Mouse (Mus musculus) C2C12 (cell line): Measurements from ENCODE around the gene Polk. TPM values are rescaled to one million over a fixed set of nuclear protein-coding genes. Genes with fewer than 3 reads are reported as not detected.

Experiments
- H3K27me3 ChIP-seq: one replicate; pipeline ENCODE4 v1.6.1; 2011; ENCODE audit not compliant: control insufficient read depth, insufficient read depth, insufficient read length
- H3K36me3 ChIP-seq: one replicate; pipeline ENCODE4 v1.6.1; 2011; ENCODE audit not compliant: control insufficient read depth, insufficient read depth
- H3K4me3 ChIP-seq: one replicate; pipeline ENCODE4 v1.5.1; 2011; ENCODE audit warnings: mild to moderate bottlenecking, control low read depth; ENCODE audit not compliant: poor library complexity, insufficient read depth, severe bottlenecking
- H3K79me2 ChIP-seq: one replicate; pipeline ENCODE4 v1.6.1; 2011; ENCODE audit not compliant: control insufficient read depth, insufficient read depth
- H3K79me3 ChIP-seq: one replicate; pipeline ENCODE4 v1.6.1; 2011; ENCODE audit warnings: low read depth, control low read depth
- H3ac ChIP-seq: one replicate; pipeline ENCODE3; 2011; ENCODE audit warnings: low read depth; ENCODE audit not compliant: control insufficient read depth, insufficient read length
- CEBPB ChIP-seq: IDR thresholded peaks from one replicate; pipeline ENCODE4 v1.6.1; 2011; ENCODE audit warnings: low read depth, mild to moderate bottlenecking, control low read depth, moderate library complexity
- CTCF ChIP-seq: IDR thresholded peaks from one replicate; pipeline ENCODE4 v1.5.1; 2011; ENCODE audit not compliant: control insufficient read depth, insufficient read depth, insufficient read length
- FOSL1 ChIP-seq: IDR thresholded peaks from one replicate; pipeline ENCODE4 v1.8.0; 2011; ENCODE audit warnings: mild to moderate bottlenecking, low read length; ENCODE audit not compliant: poor library complexity, insufficient read depth, severe bottlenecking
- MAX ChIP-seq: IDR thresholded peaks from one replicate; pipeline ENCODE4 v1.6.1; 2011; ENCODE audit warnings: mild to moderate bottlenecking, control low read depth
- MYOD1 ChIP-seq: IDR thresholded peaks from one replicate; pipeline ENCODE4 v1.6.1; 2011; ENCODE audit warnings: low read depth; ENCODE audit not compliant: control insufficient read depth, insufficient read length
- MYOG ChIP-seq: IDR thresholded peaks from one replicate; pipeline ENCODE4 v1.6.1; 2011; ENCODE audit not compliant: control insufficient read depth, insufficient read length; ENCODE audit errors: extremely low read depth
- USF1 ChIP-seq: IDR thresholded peaks from one replicate; pipeline ENCODE4 v1.6.1; 2011; ENCODE audit warnings: low read depth, mild to moderate bottlenecking, control low read depth, moderate library complexity
- polyA plus RNA-seq: library from polyadenylated mRNA; unstranded; fragments of >200 nt; fragmentation: generic; extraction: Trizol; gene quantifications from one replicate; pipeline ENCODE4 v1.2.1, GENCODE M21; 2012; ENCODE audit warnings: missing spikeins

Polk gene
- polyA plus RNA-seq, 1 experiment, result 3.5 TPM

- Histone ChIP-seq H3ac (no peak overlapping the region), H3K79me3 (peaks cover 69% of the 10 kb centered on the region), H3K27me3 (no peaks in the 10 kb centered on the region), H3K4me3 (no peak overlapping the region), H3K79me2 (peaks cover 94% of the 10 kb centered on the region), H3K36me3 (peaks cover 23% of the 10 kb centered on the region)
- TF ChIP-seq FOSL1, result no peak
- TF ChIP-seq USF1, result no peak
- no peak for TF ChIP-seq CTCF
These were observed 14.5 kb downstream of the Polk start for GRCm38 (mm10) chr13:96527856-96528255.

GRCm38 (mm10) chr13:96527022-96527421 is 15.4 kb downstream of the Polk start:
- Histone ChIP-seq H3K79me2 (peaks cover 92% of the 10 kb centered on the region), H3K27me3 (no peaks in the 10 kb centered on the region), H3K4me3 (no peak overlapping the region), H3K79me3 (peaks cover 64% of the 10 kb centered on the region), H3K36me3 (peaks cover 23% of the 10 kb centered on the region), H3ac (no peak overlapping the region)
- TF ChIP-seq CEBPB, result no peak
- TF ChIP-seq FOSL1, result no peak
- TF ChIP-seq USF1, result no peak
- TF ChIP-seq MYOD1, result no peak
- TF ChIP-seq CTCF, result no peak
- TF ChIP-seq MYOG, result no peak
- TF ChIP-seq MAX, result no peak

DNA sequence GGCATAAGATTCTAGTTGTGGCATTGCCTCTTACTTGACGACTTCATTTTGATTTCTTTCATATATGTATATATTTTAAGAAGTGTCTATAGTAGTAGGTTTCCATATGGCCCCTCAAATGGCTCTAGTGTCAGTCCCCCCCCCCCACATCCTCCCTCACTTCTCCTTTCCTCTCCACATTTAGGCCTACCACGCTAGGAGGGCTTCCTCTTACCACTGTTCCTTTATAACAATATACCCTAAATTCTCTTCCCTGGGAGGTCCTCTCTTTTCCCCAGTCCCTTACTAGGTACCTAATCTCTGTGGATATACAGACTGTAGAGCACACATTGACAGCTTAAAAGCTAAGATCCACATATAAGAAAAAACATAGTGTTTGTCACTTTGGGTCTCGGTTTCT is 21.1 kb downstream of the Polk start:
- TF ChIP-seq MYOD1 (no peak), MAX (no peak), CTCF (no peak), CEBPB (no peak), MYOG (no peak), USF1 (no peak)
- no peak overlapping the region for H3K4me3 ChIP-seq
- no peaks in the 10 kb centered on the region for H3K27me3 ChIP-seq
- H3K79me2 ChIP-seq, result peaks cover 71% of the 10 kb centered on the region
- H3K79me3 ChIP-seq, result peaks cover 35% of the 10 kb centered on the region
- no peak overlapping the region for H3ac ChIP-seq
- peaks cover 12% of the 10 kb centered on the region for H3K36me3 ChIP-seq

DNA sequence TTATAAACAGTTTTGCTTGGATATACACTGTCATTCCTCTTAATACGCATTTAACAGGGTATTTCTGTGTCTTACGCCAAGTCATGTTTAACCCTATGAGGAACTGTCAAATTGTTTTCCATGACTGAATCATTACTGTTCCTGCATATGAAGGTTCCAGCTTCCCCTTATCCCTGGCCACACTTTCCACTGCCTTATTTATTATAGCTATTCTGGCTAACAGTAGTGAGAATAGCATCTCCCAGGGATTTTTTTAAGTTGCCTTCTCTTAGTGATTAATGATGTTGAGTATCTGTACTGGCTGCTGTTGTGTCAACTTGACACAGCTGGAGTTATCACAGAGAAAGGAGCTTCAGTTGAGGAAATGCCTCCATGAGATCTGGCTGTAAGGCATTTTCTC is 25.0 kb downstream of the Polk start:
- Histone ChIP-seq H3K27me3 (no peaks in the 10 kb centered on the region), H3K79me3 (peaks cover 23% of the 10 kb centered on the region), H3K79me2 (peaks cover 42% of the 10 kb centered on the region), H3K4me3 (no peak overlapping the region), H3K36me3 (peaks cover 28% of the 10 kb centered on the region), H3ac (no peak overlapping the region)
- TF ChIP-seq MYOD1, result no peak
- no peak for TF ChIP-seq FOSL1
- no peak for TF ChIP-seq CEBPB
- no peak for TF ChIP-seq CTCF
- no peak for TF ChIP-seq MAX
- TF ChIP-seq MYOG, result no peak
- no peak for TF ChIP-seq USF1

- TF ChIP-seq CEBPB (no peak), MAX (no peak), MYOG (no peak), FOSL1 (no peak), MYOD1 (no peak), USF1 (no peak), CTCF (no peak)
- peaks cover 32% of the 10 kb centered on the region for H3K79me2 ChIP-seq
These were observed 26.1 kb downstream of the Polk start for GRCm38 (mm10) chr13:96516249-96516648.

DNA sequence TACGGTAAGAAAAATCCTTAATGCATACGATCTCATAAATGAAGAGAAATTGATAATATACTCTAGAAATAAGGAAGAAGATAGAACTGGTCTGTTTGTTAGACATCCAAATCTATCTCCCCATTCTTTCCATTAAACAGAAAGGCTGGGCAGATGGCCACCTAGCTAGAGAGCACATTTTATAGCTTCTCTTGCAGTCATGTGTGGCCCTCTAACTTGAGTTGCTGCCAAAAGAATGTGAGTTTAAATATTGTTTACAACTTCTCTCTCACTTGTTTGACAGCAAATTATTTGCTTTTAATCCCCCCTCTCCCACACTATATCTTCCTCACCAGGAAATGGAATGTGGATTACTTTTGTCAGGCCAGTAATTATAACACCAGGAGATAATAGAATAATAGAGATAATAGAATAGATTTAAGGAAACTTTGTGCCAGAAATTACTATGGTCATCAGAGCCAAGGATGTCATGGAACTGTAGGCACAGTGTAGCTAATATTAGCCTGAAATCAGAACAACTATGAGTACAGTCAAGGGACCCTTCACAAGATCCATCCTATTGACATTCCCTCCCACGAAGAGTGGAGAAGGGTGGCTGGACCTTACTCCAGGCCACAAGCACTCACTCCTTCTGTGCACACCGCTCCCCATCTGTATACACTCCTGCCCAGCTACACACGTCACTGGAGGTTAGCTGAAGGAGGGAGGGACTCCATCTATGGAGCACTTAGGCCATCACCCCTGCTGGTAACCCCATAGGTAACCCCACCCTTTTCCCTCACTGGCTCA is 28.0 kb downstream of the Polk start:
- TF ChIP-seq MYOG, result no peak
- TF ChIP-seq FOSL1, result no peak
- no peak for TF ChIP-seq MYOD1
- TF ChIP-seq MAX, result no peak
- TF ChIP-seq USF1, result no peak
- no peak for TF ChIP-seq CTCF
- TF ChIP-seq CEBPB, result no peak
- Histone ChIP-seq H3K27me3 (no peaks in the 10 kb centered on the region), H3K79me3 (peaks cover 8% of the 10 kb centered on the region), H3K36me3 (peaks cover 28% of the 10 kb centered on the region), H3K79me2 (peaks cover 22% of the 10 kb centered on the region), H3K4me3 (no peak overlapping the region), H3ac (no peak overlapping the region)

More at GRCm38 (mm10) chr13:96516249-96516648, 26.1 kb downstream of the Polk start:
- Histone ChIP-seq H3ac (no peak overlapping the region), H3K27me3 (no peaks in the 10 kb centered on the region), H3K36me3 (peaks cover 28% of the 10 kb centered on the region), H3K4me3 (no peak overlapping the region), H3K79me3 (peaks cover 15% of the 10 kb centered on the region)
